Mouse (Mus musculus): ENCODE results near the gene Tlcd2. TPM values are rescaled to one million over a fixed set of nuclear protein-coding genes. Genes with fewer than 3 reads are reported as not detected.

The Tlcd2 gene
- total RNA-seq, 2 experiments from 2014 or later, result 5.4 to 7.1 TPM

GRCm38 (mm10) chr11:75462865-75463336 is 1.4 kb downstream of the Tlcd2 start:
- DNase-seq, result peak; percentile 87 to 90
- intact Hi-C loops (cut with DNase I), result loop anchor here (2.0 to 5.0 kb wide), 3 partner anchors 24 to 189 kb away; partner anchors contain the start of genes Myo1c, Prpf8 and Rilp

- no peak for DNase-seq
- intact Hi-C loops (cut with DNase I), result loop anchor here (2.0 to 5.0 kb wide), 3 partner anchors 23 to 189 kb away; partner anchors contain the start of genes Myo1c, Prpf8 and Rilp
These were observed 2.1 kb downstream of the Tlcd2 start for GRCm38 (mm10) chr11:75463624-75464023.

GRCm38 (mm10) chr11:75464417-75464816 is 2.9 kb downstream of the Tlcd2 start:
- no peak for DNase-seq
- intact Hi-C loops (cut with DNase I), result loop anchor here (5.0 kb wide), 1 partner anchor 188 kb away; the partner anchor contains the start of gene Myo1c

GRCm38 (mm10) chr11:75465051-75465450 is 3.5 kb downstream of the Tlcd2 start:
- intact Hi-C loops (cut with DNase I), result no loop called here
- no peak for DNase-seq

- DNase-seq, result no peak
- intact Hi-C loops (cut with DNase I), result no loop called here
These were observed 5.4 kb downstream of the Tlcd2 start for GRCm38 (mm10) chr11:75466731-75467505.

GRCm38 (mm10) chr11:75467512-75468215 is 6.1 kb downstream of the Tlcd2 start:
- intact Hi-C loops (cut with DNase I), result no loop called here
- DNase-seq, result peak; percentile 63 to 67

- intact Hi-C loops (cut with DNase I), result no loop called here
These were observed 6.9 kb downstream of the Tlcd2 start for GRCm38 (mm10) chr11:75468410-75468809.

GRCm38 (mm10) chr11:75469261-75469660 is 7.7 kb downstream of the Tlcd2 start:
- intact Hi-C loops (cut with DNase I), result no loop called here

More at GRCm38 (mm10) chr11:75468410-75468809, 6.9 kb downstream of the Tlcd2 start:
- no peak for DNase-seq

GRCm38 (mm10) chr11:75470675-75471074 is 9.2 kb downstream of the Tlcd2 start:
- no peak for DNase-seq
- intact Hi-C loops (cut with DNase I), result no loop called here

More at GRCm38 (mm10) chr11:75469261-75469660, 7.7 kb downstream of the Tlcd2 start:
- no peak for DNase-seq

- intact Hi-C loops (cut with DNase I), result no loop called here
- DNase-seq, result no peak
These were observed 11.1 kb downstream of the Tlcd2 start for GRCm38 (mm10) chr11:75472469-75473081.

- DNase-seq, result no peak
- intact Hi-C loops (cut with DNase I), result no loop called here
These were observed 11.9 kb downstream of the Tlcd2 start for GRCm38 (mm10) chr11:75473376-75473775.

GRCm38 (mm10) chr11:75486192-75486591 is 24.7 kb downstream of the Tlcd2 start:
- DNase-seq, result no peak
- intact Hi-C loops (cut with DNase I), result loop anchor here (2.0 kb wide), 1 partner anchor 23 kb away; no protein-coding TSS in a partner anchor

- peak; percentile 98 to 99 for DNase-seq
- intact Hi-C loops (cut with DNase I), result loop anchor here (2.0 kb wide), 1 partner anchor 24 kb away; no protein-coding TSS in a partner anchor
These were observed 25.2 kb downstream of the Tlcd2 start, which contains the start of gene Prpf8 for GRCm38 (mm10) chr11:75486601-75487285. Gene Prpf8, plus strand, starts transcription at chr11:75486816.

- intact Hi-C loops (cut with DNase I), result loop anchor here (2.0 kb wide), 1 partner anchor 25 kb away; no protein-coding TSS in a partner anchor
- no peak for DNase-seq
These were observed 26.0 kb downstream of the Tlcd2 start for GRCm38 (mm10) chr11:75487496-75487895.

- intact Hi-C loops (cut with DNase I), result no loop called here
- DNase-seq, result no peak
These were observed 33.0 kb downstream of the Tlcd2 start for GRCm38 (mm10) chr11:75494296-75495049.

- intact Hi-C loops (cut with DNase I), result no loop called here
- DNase-seq, result no peak
These were observed 36.6 kb downstream of the Tlcd2 start for GRCm38 (mm10) chr11:75498126-75498525.

- intact Hi-C loops (cut with DNase I), result no loop called here
- no peak for DNase-seq
These were observed 46.6 kb downstream of the Tlcd2 start for GRCm38 (mm10) chr11:75508162-75508561.

GRCm38 (mm10) chr11:75508904-75509303 is 47.4 kb downstream of the Tlcd2 start:
- intact Hi-C loops (cut with DNase I), result no loop called here
- DNase-seq, result peak in 1 of 2 experiments; percentile 25
